Mouse (Mus musculus) cortical plate, adult 2 months (tissue): ENCODE results near the gene Mmp17.
"Not testable (repeated sequence)": the region's sequence is repeated elsewhere in the genome, so short reads cannot be mapped to it uniquely, and the experiment has no call there.

ENCODE experiments used
- CTCF ChIP-seq: fragments of 200-500 bp; IDR thresholded peaks from 2 replicates; pipeline ENCODE4 v1.5.1; 2011; ENCODE audit warnings: mild to moderate bottlenecking, control low read depth, low read length; ENCODE audit not compliant: insufficient read depth; ENCODE audit errors: extremely low read depth
- POLR2A ChIP-seq: fragments of 200-500 bp; IDR thresholded peaks from 2 replicates; pipeline ENCODE4 v1.6.1; 2011; ENCODE audit warnings: mild to moderate bottlenecking, low read length, control low read depth; ENCODE audit not compliant: insufficient read depth; ENCODE audit errors: extremely low read depth

GRCm38 (mm10) chr5:129626586-129626985 is 42.6 kb downstream of the Mmp17 start:
- not testable (repeated sequence) for TF ChIP-seq POLR2A, CTCF
